Mouse (Mus musculus): Measurements from ENCODE around the gene Otub2. TPM values are rescaled to one million over a fixed set of nuclear protein-coding genes. Genes with fewer than 3 reads are reported as not detected.

Gene Otub2
- polyA plus RNA-seq, 1 experiment from 2014 or later: 16.9 TPM

Other genes starting within 250 kb of the Otub2 start
- gene Prima1, start 146.5 kb upstream of the Otub2 start, polyA plus RNA-seq (2016; fragmentation: Nextera tagmentation; extraction: Ambion mirVana): 0.80 and 1.6 TPM in 2 replicates
- 13.6 and 14.4 TPM in 2 replicates for gene Fam181a, start 77.7 kb upstream of the Otub2 start, polyA plus RNA-seq (2016; fragmentation: Nextera tagmentation; extraction: Ambion mirVana)
- gene Asb2, start 32.7 kb upstream of the Otub2 start, polyA plus RNA-seq (2016; fragmentation: Nextera tagmentation; extraction: Ambion mirVana): 0.71 and 2.0 TPM in 2 replicates
- gene 9330161L09Rik, start 19.1 kb downstream of the Otub2 start, polyA plus RNA-seq (2016; fragmentation: Nextera tagmentation; extraction: Ambion mirVana): 0.79 and 1.3 TPM in 2 replicates
- 120 and 128 TPM in 2 replicates for gene Ddx24, start 37.1 kb downstream of the Otub2 start, polyA plus RNA-seq (2016; fragmentation: Nextera tagmentation; extraction: Ambion mirVana)
- gene Ifi27, start 45.5 kb downstream of the Otub2 start, polyA plus RNA-seq (2016; fragmentation: Nextera tagmentation; extraction: Ambion mirVana): 9.2 and 11.3 TPM in 2 replicates
- 3.2 and 3.7 TPM in 2 replicates for gene Ifi27l2a, start 55.0 kb downstream of the Otub2 start, polyA plus RNA-seq (2016; fragmentation: Nextera tagmentation; extraction: Ambion mirVana)
- not detected in 2 replicates for gene Ifi27l2b, start 68.5 kb downstream of the Otub2 start, polyA plus RNA-seq (2016; fragmentation: Nextera tagmentation; extraction: Ambion mirVana)
- gene Ppp4r4, start 143.6 kb downstream of the Otub2 start, polyA plus RNA-seq (2016; fragmentation: Nextera tagmentation; extraction: Ambion mirVana): 2.6 and 2.9 TPM in 2 replicates
- not detected in 2 replicates for gene Serpina10, start 242.8 kb downstream of the Otub2 start, polyA plus RNA-seq (2016; fragmentation: Nextera tagmentation; extraction: Ambion mirVana)